Mouse (Mus musculus): ENCODE data around the gene Lrrc1.

The Lrrc1 gene

DNA sequence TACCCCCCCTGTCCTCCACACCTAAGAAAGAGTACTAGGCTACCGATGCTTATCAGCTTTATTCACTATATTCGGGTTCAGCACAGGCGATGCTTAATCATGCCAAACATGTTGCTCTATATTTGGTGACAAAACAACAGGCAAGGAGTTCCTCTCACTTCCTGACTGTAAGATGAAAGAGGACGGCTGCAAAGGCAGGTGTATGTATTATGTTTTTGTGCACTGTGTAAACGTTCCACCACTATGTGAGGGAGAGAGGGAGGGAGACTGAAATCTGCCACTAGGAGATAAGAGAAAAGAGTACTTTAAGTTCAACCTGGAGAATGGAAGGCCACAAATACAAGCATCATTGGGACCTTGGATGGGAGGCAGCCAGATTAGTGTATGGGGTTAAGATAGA lies 77.7 kb downstream of the Lrrc1 start:
- in situ Hi-C loops (cut with MboI, MseI), result no loop called here

DNA sequence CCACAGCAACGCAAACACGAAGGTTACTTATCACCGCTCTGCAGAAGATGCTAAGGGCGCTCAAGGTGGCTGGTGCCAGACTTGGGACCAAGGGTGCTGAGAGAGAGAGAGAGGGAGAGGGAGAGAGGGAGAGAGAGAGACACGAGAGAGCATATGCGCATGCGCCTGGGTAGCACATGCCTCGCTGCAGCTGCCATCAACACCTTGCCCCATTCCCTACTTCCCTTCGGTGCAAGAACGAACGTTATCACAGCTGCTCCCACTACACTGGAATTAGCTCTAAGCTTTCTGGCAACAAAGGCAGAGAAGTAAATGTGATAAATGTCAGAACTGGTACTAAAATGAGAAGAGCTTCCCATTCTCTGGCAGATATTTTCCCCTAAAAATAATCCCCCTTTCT lies 79.3 kb downstream of the Lrrc1 start:
- in situ Hi-C loops (cut with MboI, MseI), result no loop called here

DNA sequence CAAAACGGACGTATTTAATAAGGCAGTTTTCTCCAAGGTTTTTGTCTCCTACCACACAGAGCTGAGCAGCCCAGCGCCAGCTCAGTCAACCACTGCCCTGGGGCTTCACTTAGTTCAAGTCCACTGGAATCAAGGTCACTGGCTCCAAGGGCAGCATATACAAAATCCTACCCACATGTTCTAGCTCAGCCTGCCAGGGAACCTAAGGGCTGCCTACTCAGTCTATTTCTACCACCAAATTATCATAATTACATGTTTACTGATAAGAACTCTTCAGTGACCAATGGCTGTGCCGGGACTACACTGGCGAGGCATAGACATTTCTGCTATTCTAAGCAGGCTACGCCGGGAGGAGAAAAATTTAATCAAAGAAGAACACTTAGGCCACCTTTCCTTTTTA lies 80.8 kb downstream of the Lrrc1 start:
- in situ Hi-C loops (cut with MboI, MseI), result no loop called here

DNA sequence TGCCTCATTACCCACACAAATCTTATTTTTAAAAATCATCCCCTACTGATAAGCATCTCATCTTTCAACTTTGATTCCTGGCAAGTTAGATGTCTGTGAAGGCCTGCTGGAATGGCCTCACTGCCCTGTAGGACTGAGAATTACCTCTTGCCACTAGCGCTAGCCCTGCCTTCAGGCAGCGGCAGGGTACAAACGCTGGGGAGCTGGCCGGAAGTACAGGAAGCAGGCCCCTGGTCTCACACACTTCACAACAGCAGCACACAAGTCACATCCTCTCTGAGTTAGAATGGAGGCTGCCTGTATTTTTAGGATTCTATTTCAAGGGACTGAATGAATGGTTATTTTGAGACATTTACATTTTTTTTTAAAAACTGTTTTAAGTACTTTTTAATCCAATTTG lies 81.5 kb downstream of the Lrrc1 start:
- in situ Hi-C loops (cut with MboI, MseI), result no loop called here

DNA sequence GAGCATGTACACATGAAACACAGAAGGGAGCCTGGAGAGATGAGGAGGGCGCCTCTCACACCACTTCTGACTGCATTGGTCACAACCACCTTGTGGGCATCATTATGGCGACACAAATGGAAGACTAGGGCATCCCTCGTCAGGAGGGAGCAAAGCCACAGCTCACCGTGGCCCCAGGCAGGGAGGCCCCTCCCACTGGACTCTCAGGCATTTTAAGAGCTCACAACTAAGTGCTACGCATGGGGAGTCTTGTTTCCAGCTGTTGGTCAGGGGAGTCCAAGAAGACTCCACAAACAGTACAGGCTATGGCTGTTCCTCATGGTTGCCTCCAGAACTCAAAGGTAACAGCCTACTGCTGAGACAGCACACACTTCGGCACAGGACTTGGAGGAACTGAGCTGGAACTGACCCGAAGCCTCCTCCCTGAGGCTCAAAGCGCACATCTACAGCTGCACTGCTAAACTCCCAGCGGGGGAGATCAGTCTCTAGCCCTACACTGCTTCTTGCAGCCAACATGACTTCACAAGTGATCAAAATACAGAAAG lies 83.2 kb downstream of the Lrrc1 start:
- in situ Hi-C loops (cut with MboI, MseI), result no loop called here

DNA sequence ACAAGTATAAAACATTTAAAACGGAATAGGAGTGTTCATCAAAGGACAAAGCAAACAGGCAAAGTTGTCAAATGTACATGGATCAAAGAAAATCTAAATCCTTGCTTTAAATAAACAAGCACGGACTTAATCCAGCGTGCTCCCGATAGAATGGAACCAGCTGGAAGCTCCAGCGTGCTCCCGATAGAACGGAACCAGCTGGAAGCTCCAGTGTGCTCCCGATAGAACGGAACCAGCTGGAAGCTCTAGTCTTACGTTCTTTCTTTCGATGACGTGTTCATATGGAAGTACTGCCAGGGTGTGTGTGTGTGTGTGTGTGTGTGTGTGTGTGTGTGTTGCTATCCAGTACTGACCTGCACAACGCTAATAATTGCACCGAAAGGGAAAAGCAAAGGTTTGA lies 84.3 kb downstream of the Lrrc1 start:
- in situ Hi-C loops (cut with MboI, MseI), result no loop called here

DNA sequence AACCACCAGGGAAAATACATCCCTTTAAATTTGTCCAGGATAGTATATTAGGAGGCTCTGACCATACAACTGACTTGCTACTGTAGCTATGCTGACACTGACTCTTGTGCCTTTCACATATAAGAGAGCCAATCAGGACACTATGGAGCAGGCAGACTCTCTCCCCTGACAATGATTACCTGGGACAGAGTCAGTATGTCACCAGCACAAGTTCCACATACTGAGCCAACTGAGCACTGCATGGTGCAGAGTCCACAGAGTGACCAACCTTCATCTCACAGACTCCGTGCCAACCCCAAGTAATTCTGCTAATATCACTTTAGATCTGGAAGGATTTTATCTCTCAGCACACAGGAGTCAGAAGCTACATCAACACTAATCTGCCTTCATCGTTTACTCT lies 85.3 kb downstream of the Lrrc1 start:
- in situ Hi-C loops (cut with MboI, MseI), result no loop called here

DNA sequence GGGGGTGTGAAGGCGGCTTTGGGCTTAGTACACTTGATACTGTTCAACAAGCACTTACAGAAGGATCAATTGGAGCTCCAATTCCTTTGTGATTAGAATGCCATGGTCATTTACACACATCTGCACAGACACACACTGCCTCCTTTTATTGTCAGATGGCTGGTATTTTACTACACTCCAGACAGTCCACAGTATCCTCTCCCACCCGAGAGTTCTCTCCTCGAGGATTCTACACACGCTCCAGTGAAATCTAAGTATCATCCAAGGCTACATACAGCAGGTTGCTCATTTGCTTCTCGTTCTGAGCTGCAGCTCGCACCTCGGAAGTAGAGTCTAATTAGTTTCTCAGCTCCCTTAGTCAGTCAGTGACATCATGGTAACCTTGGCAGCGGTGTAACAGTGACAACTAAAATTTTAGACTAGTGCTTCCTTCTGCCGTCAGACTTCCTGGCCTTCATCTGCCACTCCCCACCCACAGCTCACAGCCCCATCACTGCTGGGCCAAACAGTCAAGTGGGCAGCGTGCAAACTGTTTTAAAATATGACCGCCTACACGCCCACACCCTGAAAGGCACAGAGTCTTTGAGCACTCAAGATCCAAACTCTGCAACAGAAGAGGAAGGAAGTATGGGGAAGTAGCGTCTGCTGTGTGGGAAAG lies 88.4 kb downstream of the Lrrc1 start:
- in situ Hi-C loops (cut with MboI, MseI), result no loop called here

DNA sequence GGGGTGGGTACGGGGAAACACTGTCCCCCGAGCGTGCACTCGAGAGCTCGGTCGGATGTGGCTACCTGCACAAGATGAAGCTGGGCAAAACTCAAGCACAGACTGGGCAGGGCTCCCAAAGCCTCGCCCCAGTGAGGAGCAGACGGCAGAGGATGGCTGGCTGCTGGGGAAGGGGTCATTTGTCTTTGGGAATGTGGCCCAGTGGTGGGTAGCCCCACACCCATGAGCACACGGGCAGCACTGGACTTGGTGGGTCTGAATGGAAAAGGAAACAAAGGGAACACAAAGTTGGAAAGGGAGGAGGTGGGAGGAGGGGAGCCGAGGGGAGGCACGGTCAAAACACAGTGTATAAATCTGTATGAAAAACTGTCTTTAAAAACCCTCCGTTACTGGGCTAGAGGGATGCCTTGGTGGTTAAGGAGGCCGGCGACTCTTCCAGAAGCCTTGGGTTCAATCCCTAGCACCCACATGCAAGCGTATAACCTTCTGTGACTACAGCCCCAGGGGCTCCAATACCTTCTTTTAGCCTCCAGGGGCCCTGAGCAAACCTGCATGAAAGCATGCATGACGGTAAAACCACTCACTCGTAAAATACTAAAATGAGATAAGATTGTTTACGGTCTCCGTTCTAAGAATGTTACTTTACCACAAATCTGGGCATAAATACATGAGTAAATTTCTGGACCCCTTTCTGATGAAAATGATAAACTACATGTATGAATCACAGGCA lies 89.1 kb downstream of the Lrrc1 start:
- in situ Hi-C loops (cut with MboI, MseI), result no loop called here

DNA sequence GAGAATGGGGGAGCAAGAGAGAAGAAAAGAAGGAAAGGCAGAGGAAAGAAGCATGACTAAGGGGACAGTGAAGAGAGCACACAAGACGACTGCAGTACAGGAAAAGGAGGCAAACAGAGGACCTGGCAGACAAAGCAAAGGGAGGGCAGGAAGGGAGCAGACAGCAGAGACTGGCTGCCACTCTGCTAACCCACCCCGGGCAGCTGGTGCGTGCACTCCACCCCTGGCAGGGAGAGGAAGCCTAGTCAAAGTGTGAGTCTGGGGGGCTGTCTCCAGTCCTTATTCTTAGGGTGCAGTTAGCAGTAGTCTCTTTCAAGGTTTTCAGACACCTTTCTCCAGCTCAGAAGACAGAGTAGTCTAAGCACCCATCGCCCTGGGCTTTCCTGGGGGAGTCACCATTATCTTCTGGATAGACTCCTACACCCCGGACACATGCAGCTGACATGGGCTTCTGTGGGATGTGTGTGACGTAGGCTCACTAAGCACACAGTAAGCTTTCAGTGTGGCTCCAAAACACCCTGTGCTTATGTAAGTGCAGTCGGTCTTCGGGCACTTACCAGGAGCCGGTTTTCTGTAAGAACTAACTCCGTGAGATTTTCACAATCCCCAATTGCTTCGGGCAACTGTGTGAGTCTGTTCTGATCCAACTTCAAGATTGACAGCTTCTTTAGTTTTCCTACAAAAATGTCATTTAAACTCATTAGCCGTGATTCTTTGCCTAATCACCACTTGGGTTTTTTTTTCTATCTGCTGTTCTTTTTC lies 92.4 kb downstream of the Lrrc1 start:
- in situ Hi-C loops (cut with MboI, MseI), result no loop called here

DNA sequence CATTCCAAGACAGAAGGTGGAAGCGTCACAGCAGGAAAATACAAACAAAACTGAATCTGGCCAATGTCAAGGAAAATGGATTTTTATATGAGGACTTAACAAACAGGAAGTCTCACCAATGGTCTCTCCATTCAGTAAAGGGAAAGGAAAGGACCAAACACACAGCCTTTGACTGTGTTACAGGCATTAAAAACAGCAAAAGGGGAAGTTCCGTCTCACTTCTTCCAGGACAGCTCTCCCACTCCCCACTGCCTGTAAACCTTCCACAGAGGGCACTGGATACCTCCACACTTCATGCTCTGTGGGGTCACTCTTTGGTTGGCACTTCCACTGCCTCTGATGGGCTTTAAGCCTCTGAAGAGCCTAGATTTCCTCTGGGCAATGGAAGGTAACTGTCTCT lies 94.2 kb downstream of the Lrrc1 start:
- in situ Hi-C loops (cut with MboI, MseI), result no loop called here

DNA sequence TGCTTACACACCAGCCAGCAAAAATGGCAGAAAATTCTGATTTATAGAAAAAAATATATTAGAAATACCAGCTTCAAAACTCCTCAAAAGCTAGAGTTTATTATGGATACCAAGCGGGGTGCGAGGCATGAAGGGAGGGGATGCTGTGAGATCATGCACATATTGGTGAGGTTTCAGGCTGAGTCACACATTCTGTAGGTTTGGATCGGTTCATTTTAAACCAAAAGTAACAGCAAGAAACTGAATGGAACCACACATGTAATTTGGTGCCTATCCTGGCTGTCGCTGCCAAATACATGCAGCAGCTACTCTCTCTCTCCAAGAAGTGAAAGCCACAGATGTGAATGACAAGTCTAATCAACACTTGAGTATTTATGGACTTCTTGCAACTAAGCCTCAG lies 99.8 kb downstream of the Lrrc1 start:
- in situ Hi-C loops (cut with MboI, MseI), result no loop called here

DNA sequence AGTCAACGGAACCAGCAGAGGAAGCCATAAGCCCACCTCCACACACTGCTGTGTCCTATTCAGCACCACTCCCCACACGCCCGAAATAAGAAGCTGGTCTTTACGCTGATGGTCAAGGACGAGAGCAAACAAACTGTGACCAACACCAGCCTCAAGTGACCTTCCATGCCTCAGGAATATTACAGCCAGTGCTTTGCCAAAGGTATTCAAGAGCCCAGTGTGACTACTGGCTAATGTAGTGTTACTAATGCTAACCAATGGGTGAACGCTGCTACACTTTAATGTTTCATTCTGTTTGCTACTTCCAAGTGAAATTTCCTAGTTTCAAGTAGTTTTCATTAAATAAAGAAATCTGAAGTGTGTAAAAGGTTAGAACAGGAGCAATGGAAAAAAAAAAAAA lies 105.3 kb downstream of the Lrrc1 start:
- in situ Hi-C loops (cut with MboI, MseI), result no loop called here

DNA sequence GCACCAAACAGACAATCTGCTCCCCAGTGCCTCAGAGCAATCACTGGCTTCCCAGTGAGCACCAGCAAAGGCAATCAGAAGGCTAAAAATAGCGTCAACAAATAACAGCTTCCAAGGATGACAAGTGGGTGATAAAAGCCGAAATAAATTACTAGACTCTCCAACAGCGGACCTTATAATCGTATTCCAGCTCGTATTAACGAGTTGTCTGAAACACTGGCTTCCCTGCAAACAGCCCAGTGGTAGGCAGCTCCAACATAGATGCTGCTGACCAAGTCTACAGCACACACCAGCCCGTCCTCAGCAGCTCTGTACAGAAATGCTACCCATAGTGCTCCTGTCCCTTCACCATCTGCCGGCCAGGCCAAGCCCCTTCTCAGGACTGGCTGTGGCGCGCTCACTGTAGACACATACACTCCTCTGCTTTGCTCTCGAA lies 105.8 kb downstream of the Lrrc1 start:
- in situ Hi-C loops (cut with MboI, MseI), result no loop called here

DNA sequence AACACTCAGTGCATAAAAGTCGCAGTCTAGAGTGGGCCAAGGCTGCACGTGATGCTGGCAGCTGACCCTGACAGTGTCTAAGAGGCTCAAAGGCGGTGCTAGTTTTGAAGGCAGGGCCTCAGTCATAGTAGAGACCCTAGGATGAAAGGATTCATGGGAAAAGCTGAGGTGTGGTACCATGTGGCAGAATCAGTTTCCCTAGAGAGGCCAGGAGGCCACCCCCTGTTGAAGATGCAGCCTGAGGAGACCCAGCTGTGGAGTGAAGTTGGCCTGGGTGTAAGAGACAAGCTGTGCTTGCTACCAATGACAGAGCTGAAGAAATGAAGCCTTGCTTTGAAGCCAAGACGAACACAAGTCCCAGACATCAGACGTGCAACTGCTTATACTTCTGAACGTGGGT lies 107.5 kb downstream of the Lrrc1 start:
- in situ Hi-C loops (cut with MboI, MseI), result no loop called here

DNA sequence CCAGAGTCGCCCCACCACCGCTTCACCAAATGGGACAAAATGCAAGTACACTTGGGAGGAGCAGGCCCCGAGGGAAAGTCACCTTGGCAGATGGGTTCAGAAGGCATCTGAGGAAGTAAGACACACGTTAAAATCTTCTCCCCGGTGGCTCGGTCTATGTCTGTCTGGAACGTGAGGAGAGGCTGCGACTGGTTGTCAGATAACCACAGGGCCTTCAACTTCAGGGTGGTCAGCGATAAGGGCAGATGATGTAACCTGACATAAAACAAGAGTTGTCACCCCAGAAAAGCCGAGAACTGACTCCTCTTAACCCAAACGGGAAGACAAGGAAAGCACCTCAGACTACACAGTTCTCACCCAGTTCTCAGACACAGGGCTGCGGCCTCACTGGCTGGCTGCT lies 109.7 kb downstream of the Lrrc1 start:
- in situ Hi-C loops (cut with MboI, MseI), result no loop called here

DNA sequence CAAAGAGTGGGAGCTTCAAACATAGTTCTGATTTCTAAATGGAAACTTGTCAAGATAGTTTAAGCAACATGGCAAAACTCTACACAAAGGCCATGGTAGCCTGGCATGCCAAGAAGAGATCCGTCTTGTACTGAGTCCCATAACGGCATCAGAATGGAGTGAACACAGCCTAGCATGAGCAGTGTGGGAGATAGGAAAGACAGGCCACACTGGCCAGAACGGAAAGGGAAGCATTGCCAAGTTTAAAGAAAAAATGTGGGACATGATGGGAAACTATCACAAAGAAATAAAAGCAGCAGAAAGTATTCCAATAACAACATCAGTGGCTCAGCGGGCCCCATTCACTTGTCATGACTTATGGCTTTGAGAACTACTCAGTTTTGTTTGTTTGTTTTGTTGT lies 111.2 kb downstream of the Lrrc1 start:
- in situ Hi-C loops (cut with MboI, MseI), result no loop called here

DNA sequence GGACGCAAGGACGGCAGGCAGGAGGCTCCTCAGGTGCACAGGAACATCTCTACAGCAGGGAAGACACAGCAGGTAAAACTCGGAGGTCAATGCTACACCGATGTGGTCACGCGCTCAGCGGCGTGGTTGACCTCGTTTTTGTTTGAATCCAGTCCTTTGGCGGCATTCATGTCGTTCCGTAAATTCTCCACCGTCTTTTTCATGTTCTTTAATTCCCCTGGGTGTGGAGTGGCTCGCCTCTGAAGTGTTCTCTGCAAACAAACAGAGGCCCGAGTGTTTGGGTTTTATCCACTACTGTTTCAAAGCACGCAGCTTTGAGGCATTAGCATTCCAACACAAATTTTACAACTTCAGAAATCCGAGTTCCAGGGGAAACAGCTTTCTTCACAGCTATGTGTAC lies 112.6 kb downstream of the Lrrc1 start:
- in situ Hi-C loops (cut with MboI, MseI), result no loop called here

DNA sequence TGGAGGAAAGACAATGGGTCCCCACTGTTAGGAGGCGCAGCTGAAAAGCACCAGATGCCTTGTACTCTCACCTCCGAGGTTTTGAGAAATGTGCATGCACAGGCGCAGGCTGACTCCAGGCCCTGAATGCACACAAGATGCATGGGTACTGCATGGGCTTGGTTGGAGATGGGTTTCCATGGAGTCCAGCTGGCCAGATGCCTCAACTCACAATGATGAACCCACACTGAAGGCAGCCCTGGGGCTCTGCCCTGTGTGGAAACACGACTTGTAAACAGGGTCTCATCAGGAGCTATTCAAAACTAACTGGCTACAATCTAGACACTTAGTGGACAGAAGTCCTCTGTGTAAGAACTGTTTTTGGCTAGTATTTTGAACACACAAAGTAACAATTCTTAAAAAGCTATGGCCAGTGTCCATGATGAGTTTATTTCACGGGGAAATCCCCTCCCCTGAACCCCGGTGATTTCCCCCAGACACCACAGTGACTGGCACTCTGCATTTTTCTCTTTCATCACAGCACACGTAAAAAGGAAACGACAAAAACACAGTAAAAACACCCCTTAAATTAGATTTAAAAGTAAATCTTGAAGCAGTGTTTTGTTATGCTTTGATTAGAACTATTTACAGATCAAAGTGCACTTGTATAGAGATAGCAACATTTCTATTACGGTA lies 114.1 kb downstream of the Lrrc1 start:
- in situ Hi-C loops (cut with MboI, MseI), result no loop called here

DNA sequence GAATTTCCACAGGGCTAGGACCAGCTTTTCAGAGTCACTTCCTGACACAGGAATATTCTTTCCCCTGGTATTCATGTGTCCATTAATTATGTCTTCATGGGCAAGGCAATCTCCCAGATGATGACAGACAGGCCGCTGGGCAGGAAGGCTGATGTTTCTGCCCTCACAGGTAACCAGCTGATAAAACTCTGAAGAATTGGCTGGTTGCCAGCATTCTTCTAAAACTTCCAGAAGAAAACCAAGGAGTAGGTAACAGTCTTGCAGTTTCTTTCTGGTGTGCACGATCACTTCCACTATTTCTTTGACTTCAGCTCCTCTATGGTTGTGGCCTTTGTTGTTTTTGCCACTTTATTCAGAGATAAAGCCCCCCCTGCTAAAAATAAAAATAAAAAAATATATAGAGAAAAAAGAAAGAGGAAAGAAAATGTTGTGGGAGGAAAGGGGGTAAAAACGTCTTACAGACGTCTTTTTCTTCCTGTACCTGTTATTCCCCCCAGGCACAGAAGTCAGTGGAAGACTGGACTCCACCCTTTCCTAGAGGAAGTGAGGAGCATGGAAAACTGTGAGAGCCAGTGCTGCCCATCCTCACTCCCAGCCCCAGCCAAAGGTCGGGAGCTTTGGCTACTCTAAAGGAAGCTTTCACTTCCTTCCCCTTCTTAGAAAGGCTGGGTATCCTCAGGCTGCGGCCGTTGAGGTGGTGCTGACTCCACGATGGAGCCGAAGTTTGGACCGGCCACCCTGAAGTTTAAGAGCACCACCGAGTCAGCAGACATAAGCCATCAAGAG lies 115.2 kb downstream of the Lrrc1 start:
- in situ Hi-C loops (cut with MboI, MseI), result no loop called here

DNA sequence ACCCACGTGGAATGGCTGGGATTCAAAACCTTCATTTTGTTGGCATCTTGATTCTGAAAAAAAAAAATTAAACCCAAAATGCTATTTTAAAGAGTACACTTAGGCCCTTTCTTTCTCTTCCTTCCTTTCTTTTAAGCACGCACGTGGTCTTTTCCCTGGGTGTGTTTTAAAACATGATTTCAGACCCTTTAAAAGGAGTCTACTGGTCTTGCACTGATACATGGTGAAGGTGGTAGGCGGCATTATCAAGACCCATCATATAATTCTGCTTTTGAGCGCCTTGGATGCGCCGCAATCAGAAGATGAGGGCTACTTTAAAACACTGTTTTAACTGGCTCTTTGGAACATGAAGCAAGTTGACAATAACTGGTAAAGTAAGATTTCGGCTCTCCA lies 115.9 kb downstream of the Lrrc1 start:
- in situ Hi-C loops (cut with MboI, MseI), result no loop called here

Measured in T-helper 1 cell (primary cell).